8 mouse cellular contexts compared by ENCODE assay signal in the genomic region with DNA sequence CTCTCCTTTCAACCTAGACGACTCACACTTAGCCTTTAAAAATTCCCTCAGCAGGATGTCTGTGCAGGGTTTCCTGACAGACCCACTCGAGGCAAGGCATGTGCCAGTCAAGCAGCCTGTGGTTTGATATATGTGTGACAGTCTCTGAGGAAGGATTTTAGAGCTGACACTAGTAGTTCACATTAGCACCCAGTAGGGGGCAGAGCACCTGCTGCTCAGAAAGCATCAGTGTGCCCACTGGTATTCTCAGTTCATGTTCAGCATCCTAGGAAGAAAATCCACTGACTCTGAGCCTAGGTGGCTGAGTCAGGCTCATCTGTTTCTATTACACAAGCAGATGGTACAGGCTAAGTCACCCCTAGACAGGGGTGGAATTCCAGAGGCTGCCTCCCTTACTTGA. TPM values are rescaled to one million over a fixed set of nuclear protein-coding genes. Genes with fewer than 3 reads are reported as not detected.
DNase-seq lines count a peak whose midpoint lies in the region; ATAC-seq and TF ChIP-seq lines count a peak whose summit lies in the region.

No protein-coding gene starts in this region.

- no peaks in the 10 kb centered on the region for H3K27me3 ChIP-seq in lung, embryonic 14.5 days (ENCODE audit: insufficient read depth, low read length)

- no peak overlapping the region for H3K9ac ChIP-seq in lung, embryonic 14.5 days

- DNase-seq in gastrocnemius, adult 2 months, result no peak
- DNase-seq in gastrocnemius, postnatal 25 days, result no peak
- peak; percentile 48 for DNase-seq in lung, embryonic 14.5 days
- DNase-seq in lung, adult 18-20 months, result no peak
- peak; percentile 30 for DNase-seq in ZHBTc4 (ENCODE audit: low read depth, low spot score)
- peak; percentile 5 for DNase-seq in naive thymus-derived CD4-positive, alpha-beta T cell, adult 2 months (ENCODE audit: low read depth)
- no peak for DNase-seq in frontal cortex, postnatal 10 days (ENCODE audit: low spot score in 2 of 2)
- DNase-seq in urinary bladder, postnatal 36 days (ENCODE audit: low spot score in 2 of 2), result no peak

- no peak overlapping the region for H3K4me2 ChIP-seq in lung, embryonic 14.5 days

- no peak overlapping the region for H3K27ac ChIP-seq in gastrocnemius, adult 2 months
- no peak overlapping the region for H3K27ac ChIP-seq in lung, embryonic 14.5 days (ENCODE audit: low read depth)

- intact Hi-C loops in gastrocnemius, adult 2 months (cut with DNase I), result loop anchor here (5.0 kb wide), 1 partner anchor 61 kb away; no protein-coding TSS in a partner anchor

- H3K36me3 ChIP-seq in lung, embryonic 14.5 days (ENCODE audit: insufficient read depth), result no peaks in the 10 kb centered on the region

- peak; percentile 58 for TF ChIP-seq CTCF in gastrocnemius, adult 2 months (IDR thresholded peaks at IDR 0.05)
- peak; percentile 53 for TF ChIP-seq CTCF in lung, embryonic 14.5 days (IDR thresholded peaks at IDR 0.05; ENCODE audit: low read depth)

- 20% methylated on average over 2 of the region's 2 CpGs for WGBS in lung, embryonic 14.5 days

- no peaks in the 10 kb centered on the region for H3K4me1 ChIP-seq in lung, embryonic 14.5 days (ENCODE audit: insufficient read depth)

- no peak for ATAC-seq in lung, embryonic 14.5 days (ENCODE audit: insufficient read depth)

- H3K9me3 ChIP-seq in lung, embryonic 14.5 days (ENCODE audit: low read depth, low read length), result no peaks in the 10 kb centered on the region

- no peak overlapping the region for H3K4me3 ChIP-seq in gastrocnemius, adult 2 months
- H3K4me3 ChIP-seq in lung, embryonic 14.5 days (ENCODE audit: low read depth, low read length), result no peak overlapping the region

RNA-seq across cellular contexts. Expression of gene Wdfy4, which starts 39.0 kb away (rescaled TPM):
- total RNA-seq in gastrocnemius, adult 2 months (2021), result under 1 TPM; 0.41 to 0.42 TPM
- total RNA-seq in gastrocnemius, postnatal 25 days (2021), result 1 to 10 TPM in 1 of 2 experiments, under 1 TPM in 1; 0.83 to 1.2 TPM
- 0.27 and 0.57 TPM in 2 replicates for polyA plus RNA-seq in lung, embryonic 14.5 days (2014; fragmentation: Nextera tagmentation; extraction: Ambion mirVana)

Comparison
In these comparisons a context has a peak if more than half of its experiments do, and no peak if none do; other contexts are left out.
1. DNase-seq: peak in lung, embryonic 14.5 days (single experiment), ZHBTc4 (single experiment) and naive thymus-derived CD4-positive, alpha-beta T cell, adult 2 months (single experiment); none in gastrocnemius, adult 2 months (single experiment), gastrocnemius, postnatal 25 days (single experiment), lung, adult 18-20 months (0 of 2), frontal cortex, postnatal 10 days (0 of 2) and urinary bladder, postnatal 36 days (0 of 2).